Mouse (Mus musculus): ENCODE measurements at regions not wholly inside any gene's neighbourhood (a gene's known extent, or its start where the extent isn't known, plus 50 kb on each side); places are given as distances from the start of the nearest gene placed in this dataset.

DNA sequence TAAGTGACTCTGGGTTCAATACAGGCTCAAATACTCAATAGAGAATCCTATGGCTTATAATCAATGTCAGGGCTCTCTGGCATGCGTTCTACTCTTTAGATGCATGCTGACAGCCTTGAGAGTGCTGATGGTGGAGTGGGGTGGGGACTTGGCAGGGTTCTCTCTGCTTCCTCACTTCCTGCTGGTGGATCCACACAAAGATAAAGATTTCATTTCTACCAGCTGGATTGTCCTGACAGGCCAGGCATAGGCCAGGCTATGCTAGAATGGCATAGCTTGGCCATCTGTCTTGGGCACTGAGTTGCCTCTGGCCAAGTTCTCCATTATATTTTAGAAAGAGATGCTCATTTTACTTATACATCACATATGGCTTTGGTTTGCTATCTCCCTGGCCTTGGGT, 206.2 kb upstream of the Plpp4 start:
- no peak for DNase-seq

DNA sequence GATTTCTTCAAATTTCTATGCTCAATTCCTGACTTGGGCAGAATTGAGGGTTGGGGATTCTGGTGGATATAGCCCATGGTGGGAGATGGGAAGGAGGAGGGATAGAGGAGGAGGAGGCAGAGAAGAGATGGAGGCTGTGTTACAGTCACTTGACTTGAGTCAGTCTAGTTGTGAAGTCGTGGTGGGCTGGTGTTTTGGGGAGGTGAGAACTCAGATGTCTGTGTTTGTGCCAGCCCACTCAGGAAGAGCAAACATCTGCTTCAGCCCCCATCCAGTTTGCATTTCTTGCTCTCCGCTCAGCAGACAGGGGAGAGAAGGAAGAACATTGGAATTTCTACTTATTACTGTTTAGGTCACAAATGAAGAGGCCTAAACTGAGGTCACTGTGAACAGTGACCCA, 189.9 kb upstream of the Plpp4 start:
- DNase-seq, result no peak

DNA sequence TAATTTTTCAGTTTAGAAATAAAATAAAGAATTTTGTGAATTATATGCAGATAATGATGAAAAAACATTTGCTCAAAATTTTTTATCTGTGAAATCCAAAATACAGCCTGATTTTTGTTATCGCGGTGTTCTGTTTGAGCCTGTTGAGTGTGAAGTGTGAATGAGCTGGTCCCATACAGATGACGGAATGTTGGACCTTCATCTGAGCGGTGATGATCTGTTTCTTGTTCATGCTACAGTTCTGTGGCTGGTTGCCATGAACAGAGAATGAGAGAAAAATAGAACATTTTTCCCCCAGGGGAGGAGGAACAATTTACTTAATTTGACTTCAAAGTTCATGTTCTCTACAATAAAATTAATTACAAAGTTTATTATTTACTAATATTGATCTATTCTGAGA, 188.7 kb upstream of the Plpp4 start:
- DNase-seq, result peak; percentile 44

DNA sequence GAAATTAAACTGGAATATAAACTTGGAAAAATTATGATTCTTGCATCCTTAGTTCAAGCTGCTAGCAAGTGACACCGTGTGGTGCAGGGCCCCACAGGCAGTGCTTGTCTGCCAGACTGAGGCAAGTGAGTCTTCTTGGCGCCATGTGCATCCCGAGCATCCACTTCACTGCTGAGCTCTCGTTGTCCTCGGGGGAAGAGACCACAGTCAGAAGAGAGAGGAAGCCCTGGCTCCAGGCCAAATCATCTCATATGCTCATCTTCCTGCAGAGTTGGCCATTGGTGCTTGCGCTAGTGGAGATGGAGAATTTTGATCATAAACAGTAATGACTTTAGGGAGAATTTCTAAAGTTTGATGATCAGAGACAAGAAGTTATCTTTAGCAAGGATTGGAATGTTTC, 177.0 kb upstream of the Plpp4 start:
- no peak for DNase-seq

DNA sequence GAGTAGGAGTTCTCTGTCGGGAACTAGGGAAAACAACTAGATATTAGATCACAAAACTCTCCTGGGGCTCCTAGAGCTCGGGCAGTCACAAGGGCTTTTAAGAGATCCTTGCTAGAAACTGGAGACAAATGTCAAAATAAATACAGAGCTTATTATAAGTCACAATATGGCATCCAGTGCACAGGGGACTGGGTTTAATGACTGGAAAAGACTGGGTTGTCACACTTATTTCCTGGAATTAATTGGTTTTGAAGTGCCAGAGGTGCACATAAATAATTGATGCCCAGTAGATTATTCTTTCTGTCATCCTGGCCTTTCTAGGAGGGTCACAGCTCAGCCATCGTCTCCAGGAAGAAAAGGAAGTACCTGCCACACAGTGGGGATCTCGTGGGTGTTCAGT, 165.4 kb upstream of the Plpp4 start:
- no peak for DNase-seq

DNA sequence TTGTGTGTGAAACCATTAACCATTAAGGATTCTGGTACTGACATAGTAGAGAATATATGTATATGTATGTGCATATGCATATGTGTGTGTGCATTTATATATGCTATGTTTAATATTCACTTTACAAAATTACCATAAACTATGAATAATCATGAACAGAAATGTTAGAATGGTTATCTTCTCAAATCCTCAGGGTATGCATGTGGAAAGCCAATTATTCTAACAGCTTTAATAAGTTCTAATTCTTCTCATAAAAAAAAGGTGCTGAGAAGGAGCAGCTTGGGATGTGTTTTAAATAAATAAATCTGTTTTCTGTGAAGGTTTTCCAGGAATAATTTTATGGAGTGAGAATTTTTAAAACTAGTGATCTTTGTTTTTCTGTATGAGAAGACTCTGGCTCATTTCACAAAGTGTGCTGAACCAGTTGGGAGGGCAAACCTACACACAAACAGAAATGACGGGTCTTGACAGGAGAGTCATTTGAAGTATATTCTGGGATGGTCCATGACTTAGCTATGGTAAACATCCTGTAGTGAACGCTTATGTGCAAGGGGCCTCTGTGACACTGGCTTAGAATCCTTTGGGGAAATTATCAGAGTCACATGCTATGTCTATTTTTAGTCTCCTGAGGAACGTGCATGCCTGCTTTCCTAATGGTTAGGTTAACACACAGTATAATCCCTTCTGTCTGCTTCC, 160.3 kb upstream of the Plpp4 start:
- DNase-seq, result no peak

DNA sequence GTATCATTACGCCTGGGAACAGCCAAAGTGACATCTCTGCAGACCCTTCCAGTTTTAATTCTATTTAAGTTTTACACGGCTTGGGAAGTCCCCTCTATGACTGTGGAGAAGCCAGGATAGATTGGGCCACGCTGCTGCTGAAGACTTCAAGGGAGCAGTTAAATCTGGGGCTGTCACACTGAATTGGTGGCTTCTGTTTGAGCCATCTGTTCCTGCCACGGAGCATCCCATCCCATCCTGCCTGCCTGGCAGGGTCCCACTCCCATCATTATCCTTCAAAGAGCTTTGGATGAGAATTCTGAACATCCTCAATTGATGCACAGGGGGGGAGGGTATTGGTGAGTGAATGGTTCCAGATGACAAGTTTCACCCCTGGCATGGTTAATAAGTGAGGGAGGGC, 154.4 kb upstream of the Plpp4 start:
- DNase-seq, result no peak

DNA sequence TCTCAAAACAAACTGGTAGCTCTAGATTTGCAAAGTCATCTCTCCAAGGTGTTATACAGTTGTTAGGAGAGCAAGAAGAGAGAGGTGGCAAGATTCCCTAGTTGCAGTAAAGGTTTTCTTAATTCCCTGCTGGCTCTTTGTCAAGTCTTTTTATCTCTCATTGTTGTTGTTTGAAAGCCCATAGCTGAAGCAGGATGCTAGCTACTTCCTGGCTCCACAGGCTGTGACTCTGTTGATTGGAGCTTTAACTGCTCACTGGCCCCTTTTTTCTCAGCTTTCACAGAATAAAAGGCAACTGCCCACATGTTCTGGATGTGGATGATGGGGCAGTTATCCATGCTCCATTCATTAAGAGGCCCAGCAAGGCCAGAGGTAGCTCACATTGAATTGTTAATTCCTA, 122.7 kb upstream of the Plpp4 start:
- DNase-seq, result no peak

DNA sequence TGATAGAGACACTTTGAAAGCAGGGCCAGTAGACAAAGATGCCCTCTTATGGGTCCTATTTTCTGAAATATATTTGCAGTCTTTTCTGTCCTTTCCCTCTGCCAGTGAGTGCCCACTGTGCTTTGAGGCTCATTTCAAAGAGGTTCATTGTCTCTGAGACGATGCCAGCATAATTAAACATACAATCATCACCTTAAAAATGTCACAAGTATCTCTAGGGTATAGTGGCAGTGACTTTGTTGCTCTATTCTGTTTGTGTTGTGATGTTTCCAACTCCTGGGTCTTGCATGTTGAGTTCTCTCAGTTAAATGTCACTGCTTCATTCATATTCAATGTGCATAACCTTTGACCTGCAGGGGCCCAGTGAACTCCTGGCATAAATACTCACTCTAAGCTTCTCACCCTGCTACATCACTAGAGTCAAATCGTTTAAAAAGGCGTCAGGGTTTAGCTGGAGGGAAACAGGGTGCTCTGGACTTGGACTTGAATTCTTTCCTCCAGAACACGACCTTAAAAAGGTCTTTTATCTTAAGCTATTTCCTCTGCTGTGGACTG, 122.1 kb upstream of the Plpp4 start:
- no peak for DNase-seq

DNA sequence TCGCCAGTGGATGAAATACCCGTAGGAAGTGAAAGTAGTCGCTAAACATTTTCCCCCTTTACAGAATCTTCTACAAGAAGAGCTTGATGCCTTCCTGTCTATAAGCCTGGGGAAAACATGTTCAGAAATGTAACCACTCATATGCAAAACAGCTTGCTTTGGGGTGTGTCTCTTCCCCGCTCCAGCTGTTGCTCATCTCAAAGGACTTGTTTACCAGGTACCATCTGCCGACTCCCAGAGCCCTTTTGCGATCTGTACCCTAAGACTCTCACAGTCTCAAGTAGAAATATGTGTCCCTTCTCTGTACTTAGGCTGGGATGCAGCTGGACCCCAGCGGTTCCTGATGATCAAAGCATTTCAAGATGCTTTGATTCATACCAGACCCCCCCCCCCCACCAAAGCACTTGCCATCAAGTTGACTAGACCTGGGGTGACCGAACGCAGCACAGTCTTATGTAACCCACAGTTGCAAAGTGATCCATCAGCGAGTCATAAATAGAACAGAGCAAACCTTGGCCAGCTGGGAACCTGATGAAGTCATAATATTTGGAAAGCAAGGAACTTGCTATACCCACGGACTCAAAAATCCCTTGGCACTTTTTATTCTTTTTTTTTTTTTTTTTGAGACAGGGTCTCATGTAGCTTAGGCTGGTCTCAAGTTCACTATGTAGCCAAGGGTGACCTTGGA, 119.4 kb upstream of the Plpp4 start:
- DNase-seq, result no peak

DNA sequence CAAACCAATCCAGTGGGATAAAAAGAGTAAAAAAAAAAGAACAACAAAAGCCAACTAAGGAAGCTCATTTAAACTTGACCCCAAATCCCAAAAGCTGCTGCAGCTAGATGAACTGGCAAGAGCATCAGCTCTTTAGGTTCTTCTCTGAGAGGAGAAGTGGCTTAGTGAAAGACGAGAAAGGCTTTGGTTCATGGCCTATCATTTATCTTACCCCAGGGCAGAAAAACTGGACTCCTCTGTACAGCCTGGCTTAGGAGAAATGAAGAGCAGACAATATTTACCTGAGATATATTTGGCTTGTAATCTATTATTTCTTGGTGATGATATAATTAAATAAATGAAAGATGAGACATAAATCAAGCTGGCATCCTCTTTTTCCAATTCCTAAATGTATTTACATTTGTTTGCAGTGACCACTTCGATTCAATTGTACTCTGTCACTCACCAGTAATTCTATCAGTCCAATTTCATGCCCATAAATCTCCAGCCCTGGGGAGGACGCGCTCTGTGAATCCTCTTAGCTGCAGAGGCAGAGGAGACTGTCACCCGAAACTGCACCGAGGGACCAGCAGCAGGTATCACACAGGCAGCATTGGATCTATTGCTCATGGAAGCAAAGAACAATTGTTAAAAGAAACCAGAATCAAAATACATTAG, 114.8 kb upstream of the Plpp4 start:
- no peak for DNase-seq

DNA sequence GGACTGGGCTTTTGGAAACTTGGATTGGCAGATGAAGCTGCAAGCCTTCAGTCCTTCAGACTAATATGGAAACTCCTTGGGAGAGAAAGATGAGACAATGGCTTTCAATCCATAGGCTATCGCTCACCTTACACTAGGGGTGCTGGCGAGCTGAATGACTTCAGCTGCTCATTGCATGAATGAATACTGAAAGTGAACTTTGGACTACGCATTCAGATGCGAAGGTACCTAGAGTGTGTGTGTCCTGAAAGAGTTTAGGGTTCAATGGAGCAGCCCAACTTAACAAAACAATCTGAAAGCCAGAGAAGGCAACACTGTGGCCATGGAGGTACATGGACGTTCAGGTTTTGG, 114.3 kb upstream of the Plpp4 start:
- DNase-seq, result no peak

DNA sequence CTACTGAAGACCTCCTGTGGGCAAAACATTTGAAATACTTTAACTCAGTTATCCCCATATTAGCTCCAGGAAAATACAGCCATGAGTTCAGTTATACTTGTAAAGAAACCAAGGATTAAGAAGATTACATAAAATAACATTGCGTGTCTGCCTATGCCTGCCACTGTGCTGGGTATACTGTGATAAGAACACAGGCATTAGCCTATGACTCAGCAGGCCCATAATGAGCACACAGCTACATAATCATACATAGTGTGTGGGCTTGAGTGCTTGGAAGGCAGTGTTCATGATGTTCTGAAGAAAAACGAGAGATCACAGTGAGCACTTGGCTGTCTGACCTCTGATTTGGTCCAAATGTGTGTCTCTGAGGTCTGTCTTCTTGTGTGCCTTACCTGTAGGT, 101.3 kb upstream of the Plpp4 start:
- no peak for DNase-seq

DNA sequence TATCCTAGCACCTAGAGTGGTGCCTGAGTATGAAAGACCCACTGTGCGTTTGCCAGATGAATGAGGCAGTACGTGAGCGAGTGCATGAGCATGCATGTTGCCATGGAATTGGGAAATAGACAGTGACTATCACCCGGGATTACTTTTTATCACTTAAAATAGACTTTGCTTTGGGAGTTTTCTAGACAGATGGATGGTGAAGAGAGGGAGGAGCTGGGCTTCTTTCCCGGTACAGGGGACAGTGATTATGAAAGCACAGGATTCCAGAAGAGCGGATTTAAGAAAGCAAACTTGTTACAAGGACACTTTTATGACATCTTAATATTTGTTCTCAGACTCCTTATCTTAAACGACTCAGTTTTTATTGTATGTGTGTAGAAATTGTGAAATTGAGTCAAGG, 86.9 kb upstream of the Plpp4 start:
- DNase-seq, result no peak

DNA sequence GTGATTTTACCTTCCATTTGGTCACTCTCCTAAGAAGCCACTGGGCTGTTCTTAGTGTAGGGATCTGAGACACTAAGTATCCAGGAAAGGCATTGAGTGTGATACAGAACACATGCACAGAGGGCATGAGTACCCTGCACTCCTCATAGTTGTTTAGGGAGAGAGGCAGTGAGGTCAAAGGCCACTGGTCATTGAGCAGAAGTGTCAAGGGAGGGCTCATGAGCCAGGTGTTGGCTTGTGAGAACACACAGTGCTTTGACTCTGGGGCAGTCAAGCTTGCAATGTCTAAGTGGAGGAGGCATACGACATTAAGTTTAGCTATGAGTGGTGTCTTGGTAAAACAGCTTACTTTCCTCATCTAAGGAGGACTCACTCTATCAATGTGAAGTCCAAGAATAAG, 65.9 kb upstream of the Plpp4 start:
- DNase-seq, result no peak

DNA sequence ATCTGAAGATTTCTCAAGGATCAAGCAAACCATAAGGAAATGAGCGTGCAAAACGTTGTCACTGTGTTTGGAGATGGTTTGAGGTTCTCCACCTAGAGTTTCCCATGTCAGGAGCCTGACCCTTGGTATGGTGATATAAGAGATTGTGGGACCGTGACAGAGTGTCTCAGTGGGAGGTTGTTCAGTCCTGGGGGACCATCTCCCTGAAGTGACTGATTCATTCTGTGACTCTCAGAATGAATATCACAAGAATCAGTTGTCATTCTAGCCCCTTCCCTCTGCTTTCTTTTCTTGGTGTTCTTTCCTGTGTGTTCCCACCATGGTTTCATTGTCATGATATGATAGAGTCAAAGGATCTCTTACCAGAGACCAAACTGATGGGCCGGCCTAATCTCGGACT, 49.8 kb upstream of the Plpp4 start:
- DNase-seq, result no peak
